Mouse (Mus musculus): ENCODE results near the gene Gbx1. TPM values are rescaled to one million over a fixed set of nuclear protein-coding genes. Genes with fewer than 3 reads are reported as not detected.

The Gbx1 gene
- total RNA-seq, 2 experiments from 2014 or later: 0.10 TPM; not detected in 1

GRCm38 (mm10) chr5:24477909-24478308, 49.1 kb downstream of the Gbx1 start:
- no peak for DNase-seq (ENCODE audit: low spot score in 2 of 2)

- DNase-seq (ENCODE audit: low spot score in 2 of 2): peak in 1 of 2 experiments; percentile 16
Observed at GRCm38 (mm10) chr5:24475476-24476241, 51.3 kb downstream of the Gbx1 start.

- DNase-seq (ENCODE audit: low spot score in 2 of 2): peak; percentile 41 to 52
Observed at GRCm38 (mm10) chr5:24474723-24475261, 52.2 kb downstream of the Gbx1 start.

- no peak for DNase-seq (ENCODE audit: low spot score in 2 of 2)
Observed at GRCm38 (mm10) chr5:24474025-24474722, 52.8 kb downstream of the Gbx1 start.

- no peak for DNase-seq (ENCODE audit: low spot score in 2 of 2)
Observed at GRCm38 (mm10) chr5:24472884-24473619, 54.0 kb downstream of the Gbx1 start.

GRCm38 (mm10) chr5:24470600-24470999, 56.4 kb downstream of the Gbx1 start:
- DNase-seq (ENCODE audit: low spot score in 2 of 2): peak in 1 of 2 experiments; percentile 69

GRCm38 (mm10) chr5:24466762-24467161, 60.2 kb downstream of the Gbx1 start:
- DNase-seq (ENCODE audit: low spot score in 2 of 2): no peak

- DNase-seq (ENCODE audit: low spot score in 2 of 2): no peak
Observed at GRCm38 (mm10) chr5:24455613-24456012, 71.4 kb downstream of the Gbx1 start.

GRCm38 (mm10) chr5:24455076-24455475, 71.9 kb downstream of the Gbx1 start:
- no peak for DNase-seq (ENCODE audit: low spot score in 2 of 2)

GRCm38 (mm10) chr5:24453985-24454303, 73.1 kb downstream of the Gbx1 start:
- no peak for DNase-seq (ENCODE audit: low spot score in 2 of 2)

- no peak for DNase-seq (ENCODE audit: low spot score in 2 of 2)
Observed at GRCm38 (mm10) chr5:24453283-24453984, 73.6 kb downstream of the Gbx1 start.

Other genes starting within 250 kb of the Gbx1 start
- 10 to 100 TPM; 22.4 to 24.6 TPM for gene Kcnh2, start 175.6 kb downstream of the Gbx1 start, total RNA-seq (2021)
- gene Nos3, start 162.4 kb downstream of the Gbx1 start, total RNA-seq (2021): 10 to 100 TPM; 10.4 to 11.7 TPM
- under 1 TPM; 0.67 to 0.86 TPM for gene Atg9b, start 135.1 kb downstream of the Gbx1 start, total RNA-seq (2021)
- gene Abcb8, start 133.5 kb downstream of the Gbx1 start, total RNA-seq (2021): 10 to 100 TPM; 48.0 to 51.9 TPM
- under 1 TPM; 0.22 to 0.52 TPM for gene Asic3, start 113.8 kb downstream of the Gbx1 start, total RNA-seq (2021)
- gene Cdk5, start 103.7 kb downstream of the Gbx1 start, total RNA-seq (2021): 10 to 100 TPM; 24.4 to 25.7 TPM
- 10 to 100 TPM; 40.3 to 42.6 TPM for gene Slc4a2, start 103.4 kb downstream of the Gbx1 start, total RNA-seq (2021)
- 100 to 1,000 TPM; 129 to 132 TPM for gene Fastk, start 81.9 kb downstream of the Gbx1 start, total RNA-seq (2021)
- gene Tmub1, start 79.3 kb downstream of the Gbx1 start, total RNA-seq (2021): 1 to 10 TPM; 6.7 to 7.0 TPM
- gene Agap3, start 75.0 kb downstream of the Gbx1 start, total RNA-seq (2021): 10 to 100 TPM; 80.9 to 90.9 TPM
- 10 to 100 TPM; 32.8 to 34.8 TPM for gene Asb10, start 13.8 kb upstream of the Gbx1 start, total RNA-seq (2021)
- not detected for gene 4931409K22Rik, start 29.6 kb upstream of the Gbx1 start, total RNA-seq (2021)
- gene Abcf2, start 50.3 kb upstream of the Gbx1 start, total RNA-seq (2021): 10 to 100 TPM; 60.6 to 61.0 TPM
- gene Chpf2, start 59.5 kb upstream of the Gbx1 start, total RNA-seq (2021): 10 to 100 TPM; 34.4 to 36.7 TPM
- gene Smarcd3, start 97.2 kb upstream of the Gbx1 start, total RNA-seq (2021): 100 to 1,000 TPM; 131 to 137 TPM
- 10 to 100 TPM; 29.1 to 29.2 TPM for gene Nub1, start 158.3 kb upstream of the Gbx1 start, total RNA-seq (2021)
- 1 to 10 TPM; 2.1 to 2.3 TPM for gene Wdr86, start 203.5 kb upstream of the Gbx1 start, total RNA-seq (2021)
- not detected for gene Crygn, start 230.8 kb upstream of the Gbx1 start, total RNA-seq (2021)

Data from gastrocnemius, postnatal 4 days (tissue).